Mouse (Mus musculus): ENCODE measurements at regions not wholly inside any gene's neighbourhood (a gene's known extent, or its start where the extent isn't known, plus 50 kb on each side); places are given as distances from the start of the nearest gene placed in this dataset.

DNA sequence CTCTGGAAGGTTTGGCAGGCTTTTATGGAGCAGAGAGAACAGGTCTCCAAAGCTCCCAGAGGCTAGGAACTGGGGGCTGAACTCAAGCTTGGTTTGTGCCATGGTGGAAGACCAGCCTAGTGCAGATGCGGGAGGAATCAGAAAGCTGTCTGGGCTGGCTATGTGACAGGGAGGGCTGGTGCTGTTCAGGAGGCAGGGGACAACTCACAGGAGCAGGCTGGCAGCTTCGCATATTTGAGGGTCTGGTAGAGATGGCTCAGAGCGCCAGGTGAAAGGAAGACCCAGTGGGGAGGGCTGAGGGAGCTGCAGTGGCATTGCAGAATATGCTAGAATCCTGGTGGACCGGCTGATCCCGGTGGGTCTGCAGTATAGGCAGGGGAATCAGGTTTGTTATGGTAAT, 83.2 kb downstream of the 1700001O22Rik start:
- TF ChIP-seq POLR2A (IDR thresholded peaks at IDR 0.05; ENCODE audit: low read depth, low read length) (no peak), ETS1 (conservative IDR thresholded peaks at IDR 0.05; ENCODE audit: low read depth, low read length) (no peak), MAX (IDR thresholded peaks at IDR 0.05; ENCODE audit: low read length) (no peak), EP300 (IDR thresholded peaks at IDR 0.05; ENCODE audit: low read length) (no peak), CTCF (conservative IDR thresholded peaks at IDR 0.05 in 1 of 2, IDR thresholded peaks at IDR 0.05 in 1 of 2; ENCODE audit: low read depth in 2 of 2, low read length in 2 of 2) (no peak), TCF12 (IDR thresholded peaks at IDR 0.05; ENCODE audit: low read depth, low read length) (no peak), POLR2AphosphoS2 (IDR thresholded peaks at IDR 0.05; ENCODE audit: low read depth, low read length) (no peak), MXI1 (IDR thresholded peaks at IDR 0.05; ENCODE audit: low read depth, low read length) (no peak)

Data from CH12.LX (cell line).